Mouse (Mus musculus) adrenal gland, adult 2 months (tissue): ENCODE measurements around the gene Mink1. TPM values are rescaled to one million over a fixed set of nuclear protein-coding genes. Genes with fewer than 3 reads are reported as not detected.
A peak's percentile ranks its signal among the peaks of the same experiment; 100 is the strongest.
"Not testable (repeated sequence)": the region's sequence is repeated elsewhere in the genome, so short reads cannot be mapped to it uniquely, and the experiment has no call there.

Experiments used
- DNase-seq: peaks from one replicate; pipeline ENCODE4 v3.0.0; 2021
- long read RNA-seq: library from polyadenylated mRNA; stranded (forward); transcript quantifications from one replicate; pipeline ENCODE4 v2.0.0, GENCODE M21; 2021
- polyA plus RNA-seq: library from polyadenylated mRNA; depleted of rRNA; stranded (reverse); fragments of >200 nt; gene quantifications from 2 replicates; pipeline ENCODE4 v1.2.3, GENCODE M21; 2012; rRNA removed
- total RNA-seq, 2 experiments: library from RNA; stranded (reverse); gene quantifications; 2 replicates each; pipeline ENCODE4 v1.2.3; 2021

Gene Mink1
- total RNA-seq (10 to 100 TPM; 44.8 to 46.0 TPM), polyA plus RNA-seq (59.1 and 62.8 TPM in 2 replicates)
- long read RNA-seq, full-length matches to known transcripts, result 10 of 18 reads
- long read RNA-seq, partial matches to known transcripts, result 5 of 18 reads
- long read RNA-seq, other reads (novel, unspliced or antisense), result 3 of 18 reads

DNA sequence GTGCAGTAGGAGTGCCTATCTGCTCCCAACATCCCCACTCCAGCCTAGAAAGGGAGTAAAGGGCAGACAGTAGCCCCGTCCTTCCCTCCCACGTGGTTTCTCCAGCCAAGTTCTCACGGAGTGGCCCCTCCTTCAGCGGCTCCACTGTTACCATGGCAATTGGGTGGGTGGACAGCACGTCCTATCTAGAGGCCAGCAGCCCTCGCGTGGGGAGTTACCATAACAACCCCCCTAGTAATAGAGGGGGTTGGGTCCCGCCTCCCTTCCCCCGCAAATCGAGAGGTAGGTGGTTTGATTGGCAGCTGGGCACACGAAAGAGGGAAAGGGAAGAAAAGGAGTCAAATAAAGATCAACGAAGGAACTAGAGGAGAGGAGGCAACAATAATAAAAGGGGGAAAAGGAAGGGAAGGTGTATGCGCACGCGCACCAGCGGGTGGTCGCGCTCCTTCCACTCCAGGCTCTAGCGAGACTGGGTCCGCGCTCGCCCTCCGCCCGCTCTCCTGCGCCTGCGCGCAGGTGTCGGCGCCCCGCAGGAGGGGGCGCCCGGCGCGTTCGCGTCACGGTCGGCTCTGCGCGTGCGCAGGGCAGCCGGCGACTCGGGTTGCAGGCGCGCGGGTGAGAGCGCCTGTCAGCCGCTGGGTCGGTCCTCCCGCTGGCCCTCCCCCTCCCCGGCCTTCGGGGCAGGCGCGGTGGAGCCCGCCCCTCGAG, at the start of gene Mink1:
Gene Mink1 (plus strand): TSS at position 595 of the 708 bp plus-strand sequence.
- peak; percentile 94 for DNase-seq

DNA sequence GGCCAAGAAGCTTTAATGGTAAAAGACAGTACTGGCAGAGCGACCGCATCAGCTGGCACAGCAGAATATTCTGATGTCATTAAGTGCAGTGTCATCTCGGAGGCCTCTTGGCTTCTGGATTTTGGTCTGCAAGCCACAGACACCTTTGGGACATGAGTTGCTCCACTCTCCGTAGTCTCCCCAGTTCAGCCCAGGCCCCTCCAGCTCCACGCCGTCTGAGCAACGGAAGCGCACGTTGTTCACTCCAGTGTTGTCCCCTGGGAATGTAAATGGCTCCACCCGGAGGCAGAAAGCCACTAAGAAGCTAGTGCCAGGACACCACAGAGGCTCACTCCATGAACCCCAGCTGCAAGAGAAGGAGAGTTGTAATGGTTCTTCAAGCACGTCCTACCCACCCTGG, 49.2 kb upstream of the Mink1 start:
- no peak for DNase-seq

- DNase-seq, result no peak
Observed at GRCm38 (mm10) chr11:70514288-70514687, 48.4 kb upstream of the Mink1 start, which contains the start of gene Vmo1. TSS of gene Vmo1 (minus strand) at chr11:70514616.

DNA sequence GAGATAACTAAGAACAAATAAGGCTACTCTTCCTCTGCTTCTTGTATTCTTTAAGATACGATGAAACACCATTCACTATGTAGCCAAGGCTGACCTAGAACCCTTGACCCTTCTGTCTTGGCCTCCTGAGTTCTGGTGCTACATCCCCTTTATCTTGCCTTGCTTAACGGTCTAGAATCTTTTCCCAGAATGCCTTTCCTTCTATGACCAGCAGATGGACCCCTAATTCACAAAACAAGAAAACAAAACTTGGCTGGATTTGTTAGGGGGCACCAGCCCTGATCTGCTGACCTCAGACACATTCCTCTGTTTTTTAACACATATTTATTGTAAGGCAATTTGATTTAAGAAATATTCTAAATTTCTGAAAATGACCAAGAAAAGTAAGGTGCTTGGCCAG, 46.3 kb upstream of the Mink1 start:
- no peak for DNase-seq

GRCm38 (mm10) chr11:70518436-70518835, 44.2 kb upstream of the Mink1 start:
- DNase-seq, result no peak

DNA sequence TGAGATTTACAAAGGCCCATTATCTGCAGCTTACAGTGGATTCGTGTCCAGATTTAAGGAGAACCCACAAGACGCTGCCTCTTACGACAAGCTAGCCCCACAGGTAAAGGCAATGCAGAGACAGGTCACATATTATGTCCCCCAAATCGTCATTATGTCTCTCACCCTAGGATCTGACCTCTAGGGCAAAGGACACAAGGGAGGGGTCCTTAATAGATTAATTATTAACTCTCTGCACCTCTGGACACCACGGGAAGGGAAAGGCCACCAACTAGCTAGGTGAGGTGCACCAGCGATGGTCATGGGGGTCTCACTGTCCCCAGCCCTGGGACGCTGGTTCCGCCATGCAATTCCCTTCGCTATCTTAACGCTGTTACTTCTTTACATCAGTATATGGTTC, 43.8 kb upstream of the Mink1 start, which contains the start of gene Gltpd2:
Gene Gltpd2 (plus strand): TSS at position 274 of the 400 bp plus-strand sequence.
- no peak for DNase-seq

DNA sequence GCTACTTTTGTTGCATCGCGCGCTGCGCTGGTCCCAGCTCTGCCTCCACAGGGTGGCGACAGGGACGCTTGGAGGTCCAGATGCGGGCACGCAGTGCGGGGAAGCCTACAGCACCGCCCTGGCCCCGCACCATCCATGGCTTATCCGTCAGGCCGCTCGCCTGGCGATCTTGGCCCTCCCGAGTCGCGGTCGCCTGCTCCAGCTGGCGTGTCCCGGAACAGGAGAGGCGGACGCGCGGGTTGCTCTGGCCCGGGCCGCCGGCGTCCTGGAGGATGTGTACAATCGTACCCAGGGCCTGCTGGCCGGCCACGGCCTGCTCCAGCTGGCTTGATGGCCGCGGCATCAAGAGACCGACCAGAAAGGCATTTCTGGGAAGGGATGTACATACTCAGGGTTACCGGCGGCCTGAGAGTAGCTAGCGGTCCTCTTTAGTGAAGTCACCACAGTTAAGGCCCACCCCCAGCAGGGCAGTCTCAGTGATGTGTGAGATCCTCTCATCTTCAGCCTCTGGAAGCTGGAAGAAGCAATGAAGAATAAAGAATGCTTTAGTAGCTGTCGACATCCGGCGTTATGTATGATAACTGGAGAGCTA, 42.4 kb upstream of the Mink1 start:
- DNase-seq, result peak; percentile 59

DNA sequence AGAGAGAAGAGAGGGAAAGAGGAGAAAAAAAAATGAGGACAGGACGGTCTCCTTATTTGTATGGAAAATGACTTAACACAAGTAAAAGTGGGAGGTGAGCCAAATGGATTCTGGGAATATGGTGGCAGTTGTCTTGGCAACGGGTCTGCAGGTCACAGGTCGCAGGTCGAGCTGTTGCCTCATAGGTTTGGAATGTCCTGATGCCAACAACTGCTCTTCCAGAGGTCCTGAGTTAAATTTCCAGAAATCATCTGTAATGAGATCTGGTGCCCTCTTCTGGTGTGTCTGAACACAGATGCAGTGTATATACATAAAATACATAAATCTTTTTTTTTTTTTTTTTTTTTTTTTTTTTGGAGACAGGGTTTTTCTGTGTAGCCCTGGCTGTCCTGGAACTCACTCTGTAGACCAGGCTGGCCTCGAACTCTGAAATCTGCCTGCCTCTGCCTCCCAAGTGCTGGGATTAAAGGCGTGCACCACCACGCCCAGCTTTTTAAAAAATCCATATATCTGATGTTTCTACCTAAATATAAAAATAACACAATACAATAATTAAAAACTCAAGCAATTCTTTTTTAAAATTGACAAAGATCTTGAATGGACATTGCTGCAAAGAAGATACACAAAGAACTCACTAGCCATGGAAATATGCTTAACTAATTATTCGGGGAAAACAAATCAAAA, 39.2 kb upstream of the Mink1 start:
- not testable (repeated sequence) for DNase-seq

DNA sequence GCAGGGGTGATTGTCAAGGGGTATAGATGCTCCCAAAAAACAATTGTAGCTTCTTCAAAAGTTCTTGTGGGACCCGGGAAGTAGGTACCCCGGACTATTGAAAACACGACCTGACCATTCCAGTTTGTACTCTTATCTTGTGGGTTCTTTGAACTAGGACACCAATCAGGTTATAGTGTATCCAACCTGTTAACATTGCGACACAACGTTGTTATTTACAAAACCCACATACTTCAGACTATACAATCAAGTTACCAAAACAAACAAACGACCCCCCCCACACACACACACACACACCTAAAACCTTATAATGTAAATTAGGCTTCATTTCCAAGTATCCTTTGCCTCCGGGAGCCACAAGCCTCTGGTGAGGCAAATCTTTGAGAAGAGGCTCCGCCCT, 37.9 kb upstream of the Mink1 start:
- DNase-seq, result no peak

GRCm38 (mm10) chr11:70525184-70525678, 37.5 kb upstream of the Mink1 start, which contains the start of gene Psmb6:
TSS of gene Psmb6 (plus strand) at chr11:70525367.
- DNase-seq, result peak; percentile 93

DNA sequence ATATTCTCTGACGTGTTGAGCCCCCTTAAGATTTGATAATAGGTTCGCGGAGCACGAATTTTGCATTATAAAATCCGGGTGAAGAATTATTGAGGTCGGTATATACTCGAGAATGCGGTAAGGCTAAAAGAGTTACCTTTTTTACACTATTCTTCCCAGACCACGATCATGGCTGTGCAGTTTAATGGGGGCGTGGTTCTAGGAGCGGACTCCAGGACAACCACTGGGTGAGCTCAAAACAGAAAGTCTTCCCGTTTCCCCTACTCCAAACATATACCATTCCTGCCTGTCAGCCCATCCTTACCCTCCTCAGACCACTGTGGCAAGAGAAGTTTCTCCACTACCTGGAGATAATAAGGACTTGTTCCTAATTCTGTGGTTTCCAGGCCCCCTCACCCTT, 37.0 kb upstream of the Mink1 start:
- DNase-seq, result no peak

- no peak for DNase-seq
Observed at GRCm38 (mm10) chr11:70526211-70526610, 36.5 kb upstream of the Mink1 start.

GRCm38 (mm10) chr11:70528610-70529009, 34.1 kb upstream of the Mink1 start:
- DNase-seq, result no peak

DNA sequence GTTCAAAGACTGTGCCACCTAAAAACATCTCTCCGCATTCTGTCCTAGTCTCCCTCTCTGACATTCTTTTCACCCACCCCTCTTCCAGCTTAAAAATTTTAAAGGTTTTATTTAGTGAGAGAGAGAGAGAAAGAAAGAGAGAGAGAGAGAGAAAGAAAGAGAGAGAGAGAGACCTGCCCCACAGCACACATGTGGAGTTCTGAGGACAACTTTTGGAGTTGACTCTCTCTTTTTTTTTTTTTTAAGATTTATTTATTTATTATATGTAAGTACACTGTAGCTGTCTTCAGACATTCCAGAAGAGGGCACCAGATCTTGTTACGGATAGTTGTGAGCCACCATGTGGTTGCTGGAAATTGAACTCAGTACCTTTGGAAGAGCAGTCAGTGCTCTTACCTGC, 31.6 kb upstream of the Mink1 start:
- DNase-seq, result not testable (repeated sequence)

GRCm38 (mm10) chr11:70532839-70533238, 29.8 kb upstream of the Mink1 start, which contains the start of gene Gm40193:
TSS of gene Gm40193 (minus strand) at chr11:70532939.
- DNase-seq, result no peak

DNA sequence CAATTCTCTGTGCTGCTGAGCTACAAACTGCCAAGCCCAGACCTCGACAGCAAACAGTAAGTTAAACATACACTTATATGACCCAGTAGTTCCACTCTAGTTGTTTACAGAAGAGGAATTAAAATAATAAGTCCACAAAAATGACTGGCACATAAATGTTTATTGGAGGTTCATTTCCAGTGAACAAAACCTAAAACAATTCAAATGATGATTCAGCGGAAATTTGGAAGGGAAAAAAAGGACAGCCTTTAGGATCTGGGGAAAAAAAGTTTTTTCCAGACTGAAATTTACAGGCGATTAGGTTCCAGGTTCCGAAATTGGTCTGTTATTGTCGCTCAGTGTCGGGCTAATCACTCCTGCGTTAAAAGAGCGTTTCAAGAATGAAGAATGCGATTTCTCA, 23.3 kb upstream of the Mink1 start:
- DNase-seq, result no peak

DNA sequence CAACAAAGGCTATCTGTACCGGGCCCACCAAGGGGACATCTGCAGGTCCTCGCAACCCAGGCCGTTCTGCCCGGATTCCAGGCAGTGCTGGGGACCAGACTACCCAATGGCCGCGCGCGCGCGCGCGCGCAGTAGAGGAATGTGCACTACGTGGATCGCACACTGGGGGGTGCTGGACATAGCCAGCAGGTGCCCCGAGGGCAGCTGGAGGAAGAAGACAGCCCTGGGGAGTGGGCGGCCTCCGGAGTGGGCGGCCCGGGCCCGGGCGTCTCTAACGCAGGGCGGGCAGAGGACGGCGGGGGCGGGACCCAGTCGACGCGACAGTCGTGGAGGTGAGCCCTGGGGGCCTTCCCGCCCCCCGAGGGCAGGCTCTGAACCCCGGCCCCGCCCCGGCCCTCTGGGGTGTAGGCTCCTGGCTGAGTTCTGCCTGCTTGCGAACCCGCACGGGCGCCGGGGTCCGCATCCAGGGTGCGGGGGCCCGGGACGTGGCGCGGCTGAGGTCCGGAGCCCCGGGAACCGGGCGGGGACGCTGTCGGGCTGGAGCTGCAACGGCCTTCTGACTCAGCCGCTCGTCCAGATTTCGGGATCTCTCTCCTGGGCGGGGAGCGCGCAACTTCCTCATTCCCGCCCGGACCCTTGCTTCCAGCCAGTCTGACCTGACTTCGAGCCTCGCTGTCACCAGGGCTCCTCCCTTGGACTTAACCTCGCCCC, 22.6 kb upstream of the Mink1 start, which contains the start of gene Pld2:
Gene Pld2 (plus strand): TSS at position 188 of the 711 bp plus-strand sequence.
- DNase-seq, result peak; percentile 96

- DNase-seq, result no peak
Observed at GRCm38 (mm10) chr11:70540928-70541327, 21.8 kb upstream of the Mink1 start.

DNA sequence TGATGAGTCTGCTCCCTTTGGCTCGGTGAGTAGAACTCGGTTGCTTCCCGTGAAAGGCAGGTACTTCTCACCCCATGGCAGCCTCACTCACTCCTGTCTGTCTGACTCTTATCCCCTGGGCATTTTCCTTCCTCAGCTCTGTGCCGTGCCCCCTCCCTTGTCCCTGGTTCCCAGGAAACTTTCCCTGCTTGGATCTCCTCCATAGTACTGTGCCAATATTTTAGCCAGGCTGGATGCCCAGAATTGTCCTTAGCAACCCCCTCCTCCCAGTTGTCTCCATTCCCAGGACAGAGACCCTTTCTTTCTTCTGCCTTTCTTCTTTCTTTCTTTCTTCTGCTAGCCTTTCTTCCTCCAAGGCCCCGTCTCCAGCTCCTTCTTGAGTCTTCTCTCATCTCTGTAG, 21.3 kb upstream of the Mink1 start:
- DNase-seq, result no peak

GRCm38 (mm10) chr11:70544496-70544895, 18.2 kb upstream of the Mink1 start:
- no peak for DNase-seq

DNA sequence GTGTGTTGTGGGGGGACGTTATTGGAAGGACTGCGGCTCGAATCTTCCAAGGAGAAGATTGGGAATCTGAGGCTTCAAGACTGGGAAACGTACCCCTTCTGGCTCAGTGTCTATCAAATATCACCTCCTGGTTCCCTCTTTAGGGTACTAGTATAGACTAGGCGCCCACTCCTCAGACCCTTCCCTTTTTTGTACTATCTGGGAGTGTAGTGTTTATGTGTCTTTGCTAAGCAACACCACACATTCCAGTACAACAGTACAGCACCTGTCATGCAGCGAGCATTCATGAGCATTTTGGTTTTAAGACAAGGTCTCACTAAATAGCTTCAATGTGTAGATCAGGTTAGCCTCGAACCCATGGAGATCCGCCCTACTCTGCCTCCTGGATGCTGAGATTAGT, 11.2 kb upstream of the Mink1 start:
- DNase-seq, result no peak

- no peak for DNase-seq
Observed at GRCm38 (mm10) chr11:70553940-70554339, 8.7 kb upstream of the Mink1 start.
